Mouse (Mus musculus) cerebellum, adult 2 months (tissue): ENCODE measurements at regions not wholly inside any gene's neighbourhood (a gene's known extent, or its start where the extent isn't known, plus 50 kb on each side); places are given as distances from the start of the nearest gene placed in this dataset.

Experiments used
- DNase-seq, 2 experiments: peaks; one replicate each; pipeline ENCODE4 v3.0.0; 2021
- H3K27ac ChIP-seq: fragments of 200-500 bp; 2 replicates; pipeline ENCODE4 v1.5.1; 2012; ENCODE audit warnings: low read length, control low read depth, inconsistent platforms; ENCODE audit not compliant: insufficient read depth
- H3K27me3 ChIP-seq: fragments of 200-500 bp; 2 replicates; pipeline ENCODE4 v1.6.1; 2012; ENCODE audit warnings: inconsistent platforms, mild to moderate bottlenecking, low read length, moderate library complexity; ENCODE audit not compliant: control insufficient read depth, insufficient read depth
- H3K4me1 ChIP-seq: fragments of 200-500 bp; 2 replicates; pipeline ENCODE4 v1.6.1; 2011; ENCODE audit warnings: low read length; ENCODE audit not compliant: control insufficient read depth, insufficient read depth
- H3K4me3 ChIP-seq: fragments of 200-500 bp; replicated peaks from 2 replicates; pipeline ENCODE3; 2011; ENCODE audit warnings: mild to moderate bottlenecking, low read depth, low read length, control low read depth; ENCODE audit not compliant: insufficient read depth
- CTCF ChIP-seq: fragments of 200-500 bp; IDR thresholded peaks from 2 replicates; pipeline ENCODE4 v1.5.1; 2011; ENCODE audit warnings: low read depth, mild to moderate bottlenecking, control low read depth, low read length, moderate library complexity, borderline replicate concordance; ENCODE audit not compliant: insufficient read depth
- POLR2A ChIP-seq: fragments of 200-500 bp; IDR thresholded peaks from 2 replicates; pipeline ENCODE4 v1.6.1; 2011; ENCODE audit warnings: low read length, control low read depth, borderline replicate concordance; ENCODE audit not compliant: insufficient read depth
- WGBS: fragments of 180-500 bp; shearing (Covaris S2); methylation state at CpG from one replicate; pipeline ENCODE4 v1.1.7; 2018; 5-methylcytosine and 5-hydroxymethylcytosine counted together

DNA sequence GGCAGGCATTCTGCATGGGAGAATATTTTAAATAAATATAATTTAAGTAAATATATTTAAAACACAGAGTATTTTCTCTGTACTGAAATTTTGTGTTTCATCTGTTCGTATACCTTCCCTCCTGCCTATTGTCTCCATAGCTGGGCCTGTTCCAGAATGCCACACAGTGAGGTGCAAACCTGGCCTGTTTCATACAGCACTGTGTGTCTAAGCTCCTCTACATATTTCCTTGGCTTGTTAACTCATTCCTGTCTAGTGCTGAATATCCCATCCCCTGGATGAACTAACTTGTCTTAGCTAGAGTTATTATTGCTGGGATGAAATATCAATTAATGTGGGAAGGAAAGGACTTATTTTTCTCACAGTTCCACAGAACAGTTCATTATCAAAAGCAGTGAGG is 277.0 kb upstream of the Pfn2 start:
- WGBS: 26% methylated on average over 1 of the region's 1 CpGs
- Histone ChIP-seq H3K27ac (no peak overlapping the region), H3K27me3 (no peaks in the 10 kb centered on the region), H3K4me3 (no peak overlapping the region), H3K4me1 (no peaks in the 10 kb centered on the region)
- no peak for DNase-seq
- TF ChIP-seq POLR2A: no peak
- no peak for TF ChIP-seq CTCF

DNA sequence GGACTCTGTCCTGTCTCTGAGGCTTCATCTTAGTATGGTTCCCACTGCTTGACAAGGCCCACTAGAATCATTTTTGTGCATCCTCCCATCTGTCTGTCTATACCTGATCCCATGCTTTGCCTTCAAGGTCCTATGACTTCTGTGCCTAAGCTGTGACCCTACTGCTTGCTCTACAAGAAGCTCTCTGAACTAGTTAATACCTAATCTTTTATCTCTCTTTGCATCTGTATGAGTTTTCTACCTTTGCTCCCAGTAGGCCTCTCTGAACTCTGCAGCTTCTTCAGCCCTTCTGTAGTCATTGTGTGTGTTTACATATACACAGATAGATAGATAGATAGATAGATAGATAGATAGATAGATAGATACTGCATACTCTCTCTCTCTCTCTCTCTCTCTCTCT is 279.1 kb upstream of the Pfn2 start:
- TF ChIP-seq POLR2A: no peak
- TF ChIP-seq CTCF: no peak
- H3K27ac ChIP-seq: no peak overlapping the region
- no peak for DNase-seq
- no peaks in the 10 kb centered on the region for H3K27me3 ChIP-seq
- H3K4me3 ChIP-seq: no peak overlapping the region
- no peaks in the 10 kb centered on the region for H3K4me1 ChIP-seq

DNA sequence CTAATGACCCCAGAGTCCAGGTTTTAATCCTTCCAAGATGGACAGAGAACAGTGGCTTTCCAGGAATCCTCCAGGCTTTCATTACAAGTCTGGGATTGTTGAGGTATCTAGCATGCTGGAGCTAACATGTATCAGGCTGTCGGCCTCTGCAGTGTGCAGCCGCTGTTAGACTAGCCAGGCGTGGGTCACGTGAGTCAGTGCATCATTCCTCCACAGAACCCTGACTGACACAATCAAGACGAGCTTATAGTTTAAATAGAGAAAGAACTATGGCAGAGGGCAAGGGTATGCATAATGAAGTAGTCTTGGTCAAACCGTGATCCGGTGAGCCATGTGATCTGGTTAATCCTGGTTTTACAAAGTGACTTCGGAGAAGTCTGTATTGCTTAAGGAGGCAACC is 280.2 kb upstream of the Pfn2 start:
- 75% methylated on average over 8 of the region's 8 CpGs for WGBS
- no peak for TF ChIP-seq POLR2A
- no peak for TF ChIP-seq CTCF
- no peaks in the 10 kb centered on the region; the same call in 1 of the 2 replicates for H3K27me3 ChIP-seq
- DNase-seq: no peak
- H3K27ac ChIP-seq: no peak overlapping the region
- H3K4me1 ChIP-seq: no peaks in the 10 kb centered on the region
- H3K4me3 ChIP-seq: no peak overlapping the region

DNA sequence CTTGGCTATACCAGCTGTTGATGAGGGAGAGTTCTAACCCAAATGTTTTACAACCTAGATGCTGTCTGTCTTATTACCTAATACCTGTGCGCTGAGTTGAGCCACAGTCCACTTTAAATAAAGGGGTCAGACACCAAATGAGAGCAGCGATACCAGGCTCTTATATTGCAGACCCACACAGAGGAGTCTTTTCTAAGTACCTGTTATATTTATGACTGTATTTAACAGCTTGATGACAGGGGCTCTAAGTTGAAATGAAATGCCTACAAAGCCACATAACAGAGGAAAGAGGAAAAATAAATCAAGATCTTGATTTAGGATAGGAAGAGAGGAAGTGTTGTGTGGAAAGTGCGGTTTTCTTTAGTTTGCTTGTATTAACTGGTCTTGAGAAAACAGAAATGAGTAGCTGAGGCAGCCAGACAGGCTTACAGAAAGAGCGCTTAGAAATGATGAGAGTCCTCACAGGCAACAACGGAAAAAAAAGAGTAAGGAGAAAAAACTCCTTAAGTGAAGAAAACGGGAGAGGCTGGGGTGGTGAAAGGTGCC is 281.6 kb upstream of the Pfn2 start:
- H3K4me3 ChIP-seq: no peak overlapping the region
- TF ChIP-seq CTCF (no peak), POLR2A (no peak)
- H3K27ac ChIP-seq: no peak overlapping the region
- H3K4me1 ChIP-seq: no peaks in the 10 kb centered on the region
- no peaks in the 10 kb centered on the region; the same call in 1 of the 2 replicates for H3K27me3 ChIP-seq
- no peak for DNase-seq
- WGBS: 72% methylated on average over 6 of the region's 6 CpGs

DNA sequence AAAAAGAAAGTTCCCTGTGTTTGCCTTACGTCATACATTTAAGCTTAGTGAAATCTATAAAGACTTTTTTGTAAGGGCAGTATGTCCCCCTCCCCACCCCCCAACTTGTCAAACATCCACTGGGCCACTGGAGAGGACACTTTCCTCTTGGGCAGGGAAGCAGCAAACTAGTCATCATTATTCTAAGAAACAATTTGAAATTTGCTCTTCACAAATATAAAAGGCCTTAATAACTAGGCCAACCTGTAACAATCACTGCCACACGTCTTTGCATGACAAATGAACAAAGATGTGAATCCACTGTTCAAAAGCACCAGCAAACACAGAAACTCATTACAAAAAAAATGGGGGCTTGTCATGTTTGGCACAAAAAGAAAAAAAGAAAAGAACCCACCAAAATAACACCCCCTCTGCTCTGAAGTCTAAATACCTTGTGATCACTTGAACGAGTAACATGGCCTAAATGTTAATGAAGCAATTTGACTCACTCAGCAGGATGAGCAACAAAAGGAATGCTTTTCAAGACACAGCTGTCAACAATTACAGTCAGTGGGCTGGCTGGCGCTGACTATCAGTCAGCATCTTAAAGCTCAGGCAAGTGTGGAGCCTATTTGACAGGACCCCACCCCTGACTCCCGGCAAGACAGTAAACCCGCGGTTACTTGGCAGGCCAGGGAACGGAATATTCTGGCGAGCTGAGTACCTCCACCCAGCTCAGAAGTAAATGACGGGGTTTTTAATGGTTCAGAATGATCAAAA is 278.7 kb upstream of the Tsc22d2 start:
- DNase-seq: no peak
- no peaks in the 10 kb centered on the region for H3K4me1 ChIP-seq
- H3K27ac ChIP-seq: no peak overlapping the region
- H3K27me3 ChIP-seq: no peaks in the 10 kb centered on the region; the same call in 1 of the 2 replicates
- TF ChIP-seq POLR2A: no peak
- no peak for TF ChIP-seq CTCF
- H3K4me3 ChIP-seq: no peak overlapping the region
- WGBS: 32% methylated on average over 10 of the region's 10 CpGs

DNA sequence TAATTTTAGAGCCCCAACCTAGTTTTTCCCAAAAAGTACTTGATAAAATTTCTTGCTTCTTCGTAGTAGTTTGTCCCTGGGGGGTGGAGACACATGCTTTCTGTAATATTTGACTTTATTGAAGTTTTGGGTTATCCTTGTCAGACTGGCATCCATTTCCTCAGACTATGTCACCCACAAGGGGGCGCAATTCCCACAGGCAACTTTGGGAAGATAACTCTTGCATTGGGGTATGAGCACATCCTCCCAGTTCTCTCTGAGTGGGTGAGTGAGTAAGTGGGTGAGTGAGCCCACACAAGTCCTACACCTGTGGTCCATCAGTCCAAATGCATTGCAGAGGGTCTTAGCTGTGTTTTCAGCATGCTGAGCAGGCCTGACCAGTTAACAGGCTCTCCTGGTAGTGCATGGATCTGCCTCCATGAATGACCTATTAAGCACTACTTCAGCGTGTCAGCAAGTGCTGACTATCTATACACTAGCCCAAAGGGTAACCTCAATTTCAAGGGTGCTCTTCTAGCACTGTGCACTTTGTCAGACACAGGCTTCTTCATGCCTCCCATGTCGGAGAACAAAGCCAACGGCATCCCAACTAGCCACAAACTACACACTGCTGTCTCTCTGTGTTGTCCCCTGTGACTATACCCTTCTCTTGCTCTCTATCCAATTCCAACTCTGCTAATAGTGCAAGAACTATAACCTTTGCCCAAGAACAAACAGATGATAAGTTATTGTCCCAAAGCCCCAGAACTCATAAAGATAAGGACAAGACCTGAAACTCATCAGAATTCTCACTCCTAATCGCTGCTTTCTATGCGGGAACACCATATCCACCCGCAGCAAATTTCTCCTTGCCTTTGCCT is 275.6 kb upstream of the Tsc22d2 start:
- no peak for TF ChIP-seq POLR2A
- peak; percentile 36; the same call in 1 of the 2 replicates for TF ChIP-seq CTCF
- Histone ChIP-seq H3K27me3 (no peaks in the 10 kb centered on the region), H3K4me1 (no peaks in the 10 kb centered on the region), H3K4me3 (no peak overlapping the region), H3K27ac (no peak overlapping the region)
- 80% methylated on average over 8 of the region's 8 CpGs for WGBS
- peak; percentile 10 to 19 for DNase-seq

DNA sequence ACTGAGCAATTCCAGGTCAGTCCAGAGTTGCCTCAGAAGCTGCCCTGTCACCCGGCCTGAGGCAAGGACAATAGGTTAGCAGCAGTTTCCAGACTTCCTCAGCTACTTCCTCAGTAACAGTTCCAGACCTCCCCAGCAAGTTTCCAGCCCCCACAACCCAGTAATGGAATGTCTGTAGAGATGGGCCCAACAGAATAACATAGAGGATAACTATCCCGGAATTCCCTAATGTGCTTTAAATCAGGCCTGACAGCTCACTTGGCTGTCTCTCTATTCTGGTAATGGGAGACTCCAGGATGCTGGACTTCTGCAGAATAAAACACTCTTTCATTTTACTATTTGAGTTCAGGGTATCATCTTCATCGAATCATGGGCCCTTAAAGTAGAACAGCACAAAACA is 268.4 kb upstream of the Tsc22d2 start:
- no peak overlapping the region for H3K4me3 ChIP-seq
- no peak overlapping the region for H3K27ac ChIP-seq
- WGBS: 80% methylated on average over 3 of the region's 3 CpGs
- TF ChIP-seq CTCF (no peak), POLR2A (no peak)
- no peaks in the 10 kb centered on the region for H3K27me3 ChIP-seq
- H3K4me1 ChIP-seq: no peaks in the 10 kb centered on the region
- no peak for DNase-seq
